11 mouse cellular contexts compared by ENCODE assay signal in genomic region chr8:10979196-10979794, GRCm38 (mm10). TPM values are rescaled to one million over a fixed set of nuclear protein-coding genes. Genes with fewer than 3 reads are reported as not detected.
DNase-seq lines count a peak whose midpoint lies in the region; ATAC-seq and TF ChIP-seq lines count a peak whose summit lies in the region.
"Had no signal": no experiment of that assay in that cellular context is flagged by ENCODE, and none has a peak within 500 bp of the region (broad histone marks: within the 10 kb centered on the region; RNA-seq: fewer than 3 reads in every experiment).

No protein-coding gene starts in this region.

- H3K4me3 ChIP-seq in lung, postnatal 0 days (ENCODE audit: low read depth, low read length): no peak overlapping the region
- H3K4me3 ChIP-seq in midbrain, embryonic 11.5 days (ENCODE audit: low read depth, low read length): no peak overlapping the region
- no peak overlapping the region for H3K4me3 ChIP-seq in stomach, postnatal 0 days (ENCODE audit: low read depth, low read length)
- H3K4me3 ChIP-seq: heart, embryonic 13.5 days; liver, embryonic 15.5 days had no signal

- peaks cover 2% of the 10 kb centered on the region; the same call in 1 of the 2 replicates for H3K36me3 ChIP-seq in lung, postnatal 0 days (ENCODE audit: insufficient read depth, low read length)
- peaks cover 3% of the 10 kb centered on the region; the same call in 1 of the 2 replicates for H3K36me3 ChIP-seq in midbrain, embryonic 11.5 days (ENCODE audit: control insufficient read depth, insufficient read depth, low read length)
- H3K36me3 ChIP-seq in stomach, postnatal 0 days (ENCODE audit: control insufficient read depth, insufficient read depth, low read length): no peaks in the 10 kb centered on the region; the same call in 1 of the 2 replicates

- no peak for TF ChIP-seq EP300 in lung, postnatal 0 days (IDR thresholded peaks at IDR 0.05)
- TF ChIP-seq EP300 in stomach, postnatal 0 days (optimal IDR thresholded peaks at IDR 0.05): no peak

- DNase-seq in cerebellum, postnatal 14 days: peak; percentile 38 to 40
- DNase-seq in cerebellum, adult 11-12 months: no peak
- DNase-seq in lung, postnatal 0 days (ENCODE audit: low spot score): no peak
- no peak for DNase-seq in lung, postnatal 4 days
- no peak for DNase-seq in midbrain, embryonic 11.5 days (ENCODE audit: low spot score, missing footprints)
- DNase-seq in stomach, postnatal 0 days (ENCODE audit: low spot score): no peak
- DNase-seq in heart, adult 9 months (ENCODE audit: low spot score in 2 of 2): no peak
- no peak for DNase-seq in frontal cortex, adult 2 months (ENCODE audit: extremely low spot score in 1 of 2, low spot score in 1 of 2)

- H3K4me1 ChIP-seq in lung, postnatal 0 days (ENCODE audit: insufficient read depth, low read depth, low read length): peaks cover 24% of the 10 kb centered on the region; the same call in 1 of the 2 replicates
- H3K4me1 ChIP-seq in midbrain, embryonic 11.5 days (ENCODE audit: control insufficient read depth, insufficient read depth, low read length): peaks cover 22% of the 10 kb centered on the region
- peaks cover 12% of the 10 kb centered on the region for H3K4me1 ChIP-seq in stomach, postnatal 0 days (replicated peaks; ENCODE audit: control insufficient read depth, insufficient read depth)

- H3K9ac ChIP-seq in lung, postnatal 0 days (replicated peaks; ENCODE audit: low read depth): no peak overlapping the region
- H3K9ac ChIP-seq in midbrain, embryonic 11.5 days (ENCODE audit: low read length): no peak overlapping the region
- no peak overlapping the region for H3K9ac ChIP-seq in stomach, postnatal 0 days (ENCODE audit: low read length)
- H3K9ac ChIP-seq: liver, embryonic 15.5 days had no signal

- H3K4me2 ChIP-seq in lung, postnatal 0 days (replicated peaks; ENCODE audit: low read depth, low read length): no peak overlapping the region
- H3K4me2 ChIP-seq in midbrain, embryonic 11.5 days: no peak overlapping the region
- no peak overlapping the region for H3K4me2 ChIP-seq in stomach, postnatal 0 days (replicated peaks; ENCODE audit: low read depth)
- H3K4me2 ChIP-seq: liver, embryonic 15.5 days had no signal

- TF ChIP-seq CTCF in lung, postnatal 0 days (IDR thresholded peaks at IDR 0.05): no peak
- no peak for TF ChIP-seq CTCF in stomach, postnatal 0 days (IDR thresholded peaks at IDR 0.05; ENCODE audit: low read depth)

- no peak for ATAC-seq in lung, postnatal 0 days
- peak; percentile 43; the same call in 1 of the 2 replicates for ATAC-seq in midbrain, embryonic 11.5 days (ENCODE audit: low FRiP score)
- ATAC-seq in stomach, postnatal 0 days (ENCODE audit: low FRiP score, low TSS enrichment): no peak
- ATAC-seq: intestine, postnatal 0 days had no signal

- no peaks in the 10 kb centered on the region for H3K27me3 ChIP-seq in lung, postnatal 0 days (replicated peaks; ENCODE audit: insufficient read depth, low read length)
- no peaks in the 10 kb centered on the region for H3K27me3 ChIP-seq in midbrain, embryonic 11.5 days (ENCODE audit: control insufficient read depth, insufficient read depth, low read length)
- no peaks in the 10 kb centered on the region for H3K27me3 ChIP-seq in stomach, postnatal 0 days (ENCODE audit: control insufficient read depth, insufficient read depth, low read length)
- H3K27me3 ChIP-seq: heart, embryonic 13.5 days; liver, embryonic 15.5 days had no signal

- no peaks in the 10 kb centered on the region for H3K9me3 ChIP-seq in lung, postnatal 0 days (ENCODE audit: low read length)
- H3K9me3 ChIP-seq in midbrain, embryonic 11.5 days (ENCODE audit: control insufficient read depth, low read length): no peaks in the 10 kb centered on the region
- no peaks in the 10 kb centered on the region for H3K9me3 ChIP-seq in stomach, postnatal 0 days (ENCODE audit: control insufficient read depth, low read length)
- H3K9me3 ChIP-seq: heart, embryonic 13.5 days; liver, embryonic 15.5 days had no signal

- H3K27ac ChIP-seq in lung, postnatal 0 days (ENCODE audit: low read length): peak overlapping the region; percentile 82
- no peak overlapping the region for H3K27ac ChIP-seq in midbrain, embryonic 11.5 days (ENCODE audit: low read depth, low read length)
- 0 out of 2 replicates have a peak overlapping the region, but pooled peaks have one; percentile 13 for H3K27ac ChIP-seq in stomach, postnatal 0 days (replicated peaks)
- H3K27ac ChIP-seq: liver, embryonic 15.5 days had no signal

- WGBS in lung, postnatal 0 days: 62% methylated on average over 11 of the region's 11 CpGs
- WGBS in midbrain, embryonic 11.5 days: 50% methylated on average over 11 of the region's 11 CpGs
- 73% methylated on average over 11 of the region's 11 CpGs for WGBS in stomach, postnatal 0 days

RNA-seq across cellular contexts. Expression of gene Irs2, which starts 29.0 kb away (rescaled TPM):
- polyA plus RNA-seq in lung, postnatal 0 days (2015; fragmentation: Nextera tagmentation; extraction: Ambion mirVana): 6.9 and 7.2 TPM in 2 replicates
- polyA plus RNA-seq in midbrain, embryonic 11.5 days (2014; fragmentation: Nextera tagmentation; extraction: Ambion mirVana): 5.2 and 6.2 TPM in 2 replicates
- polyA plus RNA-seq in stomach, postnatal 0 days (2015; fragmentation: Nextera tagmentation; extraction: Ambion mirVana): 3.3 and 3.9 TPM in 2 replicates
- polyA plus RNA-seq in frontal cortex, adult 2 months (2012; rRNA removed): 13.0 and 16.6 TPM in 2 replicates

Comparison
In these comparisons a context has a peak if more than half of its experiments do, and no peak if none do; other contexts are left out.
1. DNase-seq: peak in cerebellum, postnatal 14 days (2 of 2); none in cerebellum, adult 11-12 months (single experiment), lung, postnatal 0 days (single experiment), lung, postnatal 4 days (0 of 2), midbrain, embryonic 11.5 days (single experiment), stomach, postnatal 0 days (single experiment), heart, adult 9 months (0 of 2) and frontal cortex, adult 2 months (0 of 2).